ENCODE assay signal across 21 mouse cellular contexts in genomic region chr2:153301123-153301522, GRCm38 (mm10). TPM values are rescaled to one million over a fixed set of nuclear protein-coding genes. Genes with fewer than 3 reads are reported as not detected.
DNase-seq lines count a peak whose midpoint lies in the region; ATAC-seq lines count a peak whose summit lies in the region.
"Had no signal": no experiment of that assay in that cellular context is flagged by ENCODE, and none has a peak within 500 bp of the region (broad histone marks: within the 10 kb centered on the region; RNA-seq: fewer than 3 reads in every experiment).

No protein-coding gene starts in this region.

- DNase-seq in frontal cortex, postnatal 25 days (ENCODE audit: low spot score in 2 of 2): no peak
- peak; percentile 10 to 13 for DNase-seq in left cerebral cortex, postnatal 25 days (ENCODE audit: low spot score in 2 of 2)
- no peak for DNase-seq in left cerebral cortex, adult 11 months (ENCODE audit: low spot score)
- DNase-seq in brain, adult 2 months (ENCODE audit: low read depth, low spot score): peak; percentile 17
- DNase-seq: adrenal gland, adult 8-10 months; adrenal gland, postnatal 14 days; adrenal gland, postnatal 36 days; B cell, adult 2 months; cerebellum, adult 11 months; cerebellum, adult 18-20 months; cerebellum, adult 8-10 months; cerebellum, adult 9-11 months; cerebellum, postnatal 14 days; cerebellum, postnatal 36 days; embryo, embryonic 11 days had no signal

- intact Hi-C loops in left cerebral cortex, postnatal 25 days (cut with DNase I): no loop called here

- ATAC-seq in frontal cortex, adult (ENCODE audit: low TSS enrichment): 0 out of 2 replicates have a peak, but pooled peaks have one; percentile 56
- ATAC-seq: activated CD4-positive, CD25-positive, alpha-beta regulatory T cell, adult 4 months; CD4-positive, CD25-positive, alpha-beta regulatory T cell, adult 4 months; forebrain, embryonic 14.5 days; forebrain, embryonic 16.5 days; Patski had no signal

RNA-seq across cellular contexts. Expression of gene Kif3b, which starts 9.9 kb away (rescaled TPM):
- total RNA-seq in left cerebral cortex, postnatal 25 days (2021): 10 to 100 TPM; 59.3 to 60.2 TPM

RNA-seq across cellular contexts. Expression of gene Asxl1, which starts 44.5 kb away (rescaled TPM):
- total RNA-seq in left cerebral cortex, postnatal 25 days (2021): 10 to 100 TPM; 33.9 to 36.3 TPM

RNA-seq across cellular contexts. Expression of gene Pofut1, which starts 59.8 kb away (rescaled TPM):
- 10 to 100 TPM; 13.6 to 15.3 TPM for total RNA-seq in left cerebral cortex, postnatal 25 days (2021)

RNA-seq across cellular contexts. Expression of gene Plagl2, which starts 59.9 kb away (rescaled TPM):
- total RNA-seq in left cerebral cortex, postnatal 25 days (2021): 1 to 10 TPM; 5.3 to 5.7 TPM

Comparison
In these comparisons a context has a peak if more than half of its experiments do, and no peak if none do; other contexts are left out.
1. DNase-seq: peak in left cerebral cortex, postnatal 25 days (2 of 2) and brain, adult 2 months (single experiment); none in frontal cortex, postnatal 25 days (0 of 2) and left cerebral cortex, adult 11 months (single experiment).